Mouse (Mus musculus) heart, embryonic 12.5 days (tissue): Measurements from ENCODE around the gene Tmsb10. TPM values are rescaled to one million over a fixed set of nuclear protein-coding genes. Genes with fewer than 3 reads are reported as not detected.

Experiments used
- ATAC-seq: fragments of 200-750 bp; cut with Nextera tagmentation; 2 replicates; pipeline ENCODE4 v1.8.0; 2017; ENCODE audit warnings: moderate TSS enrichment, moderate library complexity; ENCODE audit not compliant: insufficient number of reproducible peaks, low FRiP score
- H3K27ac ChIP-seq: fragments of 300-500 bp; sonication (generic); 2 replicates; pipeline ENCODE4 v1.5.1; 2016; ENCODE audit warnings: mild to moderate bottlenecking, moderate library complexity; ENCODE audit not compliant: poor library complexity, severe bottlenecking
- H3K27me3 ChIP-seq: fragments of 300-500 bp; sonication (generic); replicated peaks from 2 replicates; pipeline ENCODE4 v1.6.1; 2016; ENCODE audit warnings: mild to moderate bottlenecking, moderate library complexity
- H3K36me3 ChIP-seq: fragments of 300-500 bp; sonication (generic); 2 replicates; pipeline ENCODE4 v1.6.1; 2016; ENCODE audit warnings: mild to moderate bottlenecking, moderate library complexity
- H3K4me1 ChIP-seq: fragments of 300-500 bp; sonication (generic); replicated peaks from 2 replicates; pipeline ENCODE4 v1.6.1; 2016; ENCODE audit warnings: mild to moderate bottlenecking
- H3K4me2 ChIP-seq: fragments of 300-500 bp; sonication (generic); 2 replicates; pipeline ENCODE4 v1.6.1; 2016; ENCODE audit warnings: mild to moderate bottlenecking, moderate library complexity
- H3K4me3 ChIP-seq: fragments of 300-500 bp; sonication (generic); 2 replicates; pipeline ENCODE4 v1.5.1; 2016; ENCODE audit warnings: mild to moderate bottlenecking
- H3K9ac ChIP-seq: fragments of 300-500 bp; sonication (generic); 2 replicates; pipeline ENCODE4 v1.6.1; 2016; ENCODE audit warnings: mild to moderate bottlenecking, moderate library complexity
- H3K9me3 ChIP-seq: fragments of 300-500 bp; sonication (generic); replicated peaks from 2 replicates; pipeline ENCODE4 v1.6.1; 2016; ENCODE audit warnings: mild to moderate bottlenecking, moderate library complexity
- WGBS: fragments of 180-500 bp; shearing (Covaris S2); methylation state at CpG from one replicate; pipeline ENCODE4 v1.1.7; 2016; 5-methylcytosine and 5-hydroxymethylcytosine counted together
- polyA plus RNA-seq: library from polyadenylated mRNA; unstranded; fragments of >200 nt; fragmentation: Nextera tagmentation; extraction: Ambion mirVana; gene quantifications from 2 replicates; pipeline ENCODE4 v1.2.1, GENCODE M21; 2016

Tmsb10 gene
- 2,303 and 2,375 TPM in 2 replicates for polyA plus RNA-seq

- peaks cover 29% of the 10 kb centered on the region for H3K4me1 ChIP-seq
Observed at GRCm38 (mm10) chr6:72958662-72959071, at the start of gene Tmsb10. Gene Tmsb10 (minus strand): TSS chr6:72958748.

GRCm38 (mm10) chr6:73003601-73004000, 45.1 kb upstream of the Tmsb10 start:
- Histone ChIP-seq H3K4me1 (no peaks in the 10 kb centered on the region), H3K27me3 (no peaks in the 10 kb centered on the region), H3K4me2 (no peak overlapping the region), H3K9ac (no peak overlapping the region), H3K4me3 (no peak overlapping the region), H3K36me3 (no peaks in the 10 kb centered on the region), H3K27ac (no peak overlapping the region), H3K9me3 (no peaks in the 10 kb centered on the region)
- ATAC-seq = no peak
- 65% methylated on average over 5 of the region's 5 CpGs for WGBS

More at GRCm38 (mm10) chr6:72958662-72959071, at the start of gene Tmsb10:
- no peaks in the 10 kb centered on the region for H3K36me3 ChIP-seq
- H3K9me3 ChIP-seq = no peaks in the 10 kb centered on the region
- H3K9ac ChIP-seq = peak within 1 kb of the TSS; percentile 99
- no peaks in the 10 kb centered on the region for H3K27me3 ChIP-seq
- WGBS = under 1% methylated on average over 19 of the region's 19 CpGs
- H3K4me2 ChIP-seq = peak within 1 kb of the TSS; percentile 71
- H3K4me3 ChIP-seq = peak within 1 kb of the TSS; percentile 97
- peak; percentile 62 for ATAC-seq
- H3K27ac ChIP-seq = peak within 1 kb of the TSS; percentile 94

- Histone ChIP-seq H3K9me3 (no peaks in the 10 kb centered on the region), H3K9ac (no peak overlapping the region), H3K27me3 (no peaks in the 10 kb centered on the region), H3K27ac (no peak overlapping the region), H3K4me2 (no peak overlapping the region), H3K4me1 (no peaks in the 10 kb centered on the region), H3K4me3 (no peak overlapping the region), H3K36me3 (no peaks in the 10 kb centered on the region)
- ATAC-seq = no peak
- 55% methylated on average over 1 of the region's 1 CpGs for WGBS
Observed at GRCm38 (mm10) chr6:73002391-73002790, 43.8 kb upstream of the Tmsb10 start.

GRCm38 (mm10) chr6:72998809-72999208, 40.3 kb upstream of the Tmsb10 start:
- no peaks in the 10 kb centered on the region for H3K36me3 ChIP-seq
- WGBS = 50% methylated on average over 1 of the region's 1 CpGs
- no peaks in the 10 kb centered on the region for H3K9me3 ChIP-seq
- H3K27me3 ChIP-seq = no peaks in the 10 kb centered on the region
- no peak overlapping the region for H3K9ac ChIP-seq
- H3K27ac ChIP-seq = no peak overlapping the region
- no peak overlapping the region for H3K4me2 ChIP-seq
- H3K4me1 ChIP-seq = no peaks in the 10 kb centered on the region
- H3K4me3 ChIP-seq = no peak overlapping the region
- no peak for ATAC-seq

GRCm38 (mm10) chr6:72993688-72994082, 35.1 kb upstream of the Tmsb10 start:
- no peak for ATAC-seq
- Histone ChIP-seq H3K9ac (no peak overlapping the region), H3K27ac (no peak overlapping the region), H3K36me3 (no peaks in the 10 kb centered on the region), H3K4me3 (no peak overlapping the region), H3K4me1 (peaks cover 5% of the 10 kb centered on the region), H3K4me2 (no peak overlapping the region), H3K9me3 (no peaks in the 10 kb centered on the region), H3K27me3 (no peaks in the 10 kb centered on the region)
- 72% methylated on average over 5 of the region's 5 CpGs for WGBS

- H3K9ac ChIP-seq = no peak overlapping the region
- ATAC-seq = no peak
- H3K9me3 ChIP-seq = no peaks in the 10 kb centered on the region
- no peaks in the 10 kb centered on the region for H3K36me3 ChIP-seq
- 46% methylated on average over 8 of the region's 8 CpGs for WGBS
- H3K4me1 ChIP-seq = peaks cover 6% of the 10 kb centered on the region
- H3K4me3 ChIP-seq = no peak overlapping the region
- H3K27me3 ChIP-seq = no peaks in the 10 kb centered on the region
- H3K27ac ChIP-seq = no peak overlapping the region
- H3K4me2 ChIP-seq = no peak overlapping the region
Observed at GRCm38 (mm10) chr6:72993054-72993687, 34.6 kb upstream of the Tmsb10 start.

- H3K4me2 ChIP-seq = no peak overlapping the region
- 71% methylated on average over 5 of the region's 5 CpGs for WGBS
- no peak overlapping the region for H3K9ac ChIP-seq
- no peak overlapping the region for H3K27ac ChIP-seq
- peaks cover 6% of the 10 kb centered on the region for H3K4me1 ChIP-seq
- no peaks in the 10 kb centered on the region for H3K36me3 ChIP-seq
- no peak for ATAC-seq
- no peak overlapping the region for H3K4me3 ChIP-seq
- H3K27me3 ChIP-seq = no peaks in the 10 kb centered on the region
- H3K9me3 ChIP-seq = no peaks in the 10 kb centered on the region
Observed at GRCm38 (mm10) chr6:72990206-72990605, 31.7 kb upstream of the Tmsb10 start.

GRCm38 (mm10) chr6:72989028-72989736, 30.6 kb upstream of the Tmsb10 start:
- WGBS = 32% methylated on average over 7 of the region's 7 CpGs
- no peak for ATAC-seq
- Histone ChIP-seq H3K4me3 (no peak overlapping the region), H3K27ac (no peak overlapping the region), H3K4me2 (no peak overlapping the region), H3K27me3 (no peaks in the 10 kb centered on the region), H3K4me1 (peaks cover 6% of the 10 kb centered on the region), H3K36me3 (no peaks in the 10 kb centered on the region), H3K9me3 (no peaks in the 10 kb centered on the region), H3K9ac (no peak overlapping the region)

GRCm38 (mm10) chr6:72982506-72982905, 24.0 kb upstream of the Tmsb10 start:
- ATAC-seq = no peak

GRCm38 (mm10) chr6:72981851-72982250, 23.3 kb upstream of the Tmsb10 start:
- H3K9me3 ChIP-seq = no peaks in the 10 kb centered on the region
- 55% methylated on average over 6 of the region's 6 CpGs for WGBS

More at GRCm38 (mm10) chr6:72982506-72982905, 24.0 kb upstream of the Tmsb10 start:
- H3K36me3 ChIP-seq = no peaks in the 10 kb centered on the region
- peaks cover 16% of the 10 kb centered on the region for H3K4me1 ChIP-seq
- no peak overlapping the region for H3K4me2 ChIP-seq
- no peak overlapping the region for H3K27ac ChIP-seq
- H3K9me3 ChIP-seq = no peaks in the 10 kb centered on the region
- WGBS = 76% methylated on average over 4 of the region's 4 CpGs
- H3K4me3 ChIP-seq = no peak overlapping the region
- no peak overlapping the region for H3K9ac ChIP-seq
- H3K27me3 ChIP-seq = peaks cover 7% of the 10 kb centered on the region; the same call in 1 of the 2 replicates

GRCm38 (mm10) chr6:72981124-72981651, 22.6 kb upstream of the Tmsb10 start:
- Histone ChIP-seq H3K9me3 (no peaks in the 10 kb centered on the region), H3K4me2 (peak overlapping the region; percentile 29; the same call in 1 of the 2 replicates), H3K9ac (no peak overlapping the region), H3K4me3 (no peak overlapping the region), H3K27ac (peak overlapping the region; percentile 42; the same call in 1 of the 2 replicates), H3K36me3 (no peaks in the 10 kb centered on the region), H3K4me1 (peaks cover 16% of the 10 kb centered on the region), H3K27me3 (peaks cover 7% of the 10 kb centered on the region; the same call in 1 of the 2 replicates)
- 19% methylated on average over 9 of the region's 9 CpGs for WGBS
- ATAC-seq = peak; percentile 73; the same call in 1 of the 2 replicates

More at GRCm38 (mm10) chr6:72981851-72982250, 23.3 kb upstream of the Tmsb10 start:
- no peaks in the 10 kb centered on the region for H3K36me3 ChIP-seq
- ATAC-seq = no peak
- H3K4me3 ChIP-seq = no peak overlapping the region
- H3K4me2 ChIP-seq = no peak overlapping the region
- no peak overlapping the region for H3K27ac ChIP-seq
- no peak overlapping the region for H3K9ac ChIP-seq
- peaks cover 16% of the 10 kb centered on the region for H3K4me1 ChIP-seq
- H3K27me3 ChIP-seq = peaks cover 7% of the 10 kb centered on the region; the same call in 1 of the 2 replicates
